Mouse (Mus musculus) gastrocnemius, adult 18-20 months (tissue): ENCODE data around the gene Ptpn21. TPM values are rescaled to one million over a fixed set of nuclear protein-coding genes. Genes with fewer than 3 reads are reported as not detected.

Source experiments
- DNase-seq: peaks from one replicate; pipeline ENCODE4 v3.0.0; 2021; ENCODE audit warnings: low spot score
- total RNA-seq, 2 experiments: library from RNA; stranded (reverse); gene quantifications; 2 replicates each; pipeline ENCODE4 v1.2.3; 2021

Gene Ptpn21
- total RNA-seq, 2 experiments from 2014 or later: 31.8 to 44.3 TPM

DNA sequence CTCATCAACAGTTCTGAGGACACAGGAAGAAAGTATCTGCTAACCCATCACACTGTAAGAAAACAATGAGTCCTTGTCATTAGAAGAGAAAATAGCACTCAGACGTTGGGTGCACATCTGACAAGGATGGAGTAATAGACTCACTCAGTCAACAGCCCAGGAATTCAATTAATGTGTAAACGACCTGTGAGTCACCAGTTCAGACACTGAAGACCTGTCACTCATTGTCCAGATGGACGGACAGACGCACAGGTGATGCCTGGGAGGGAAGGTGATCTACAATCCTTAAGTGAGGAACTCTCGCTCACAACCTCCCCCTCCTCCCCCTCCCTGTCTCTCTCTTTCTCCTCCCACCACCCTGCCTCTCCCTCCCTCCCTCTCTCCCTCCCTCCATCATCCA is 12.2 kb downstream of the Ptpn21 start:
- no peak for DNase-seq

DNA sequence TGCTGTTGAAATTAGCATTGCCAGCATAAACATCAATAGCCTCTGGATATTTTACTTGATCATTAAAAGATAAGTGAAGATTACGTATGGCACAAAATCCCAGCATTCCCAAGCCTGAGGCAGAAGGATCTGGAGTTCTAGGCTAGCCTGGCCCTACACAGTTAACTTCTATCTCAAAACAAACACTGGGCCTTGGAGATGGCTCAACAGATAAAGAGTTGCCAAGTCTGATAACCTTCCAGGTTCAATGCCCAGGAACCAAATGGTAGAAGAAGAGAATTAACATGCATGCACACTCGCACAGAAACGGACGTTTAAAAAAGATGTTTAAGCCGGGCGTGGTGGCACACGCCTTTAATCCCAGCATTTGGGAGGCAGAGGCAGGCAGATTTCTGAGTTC is 13.0 kb downstream of the Ptpn21 start:
- no peak for DNase-seq

DNA sequence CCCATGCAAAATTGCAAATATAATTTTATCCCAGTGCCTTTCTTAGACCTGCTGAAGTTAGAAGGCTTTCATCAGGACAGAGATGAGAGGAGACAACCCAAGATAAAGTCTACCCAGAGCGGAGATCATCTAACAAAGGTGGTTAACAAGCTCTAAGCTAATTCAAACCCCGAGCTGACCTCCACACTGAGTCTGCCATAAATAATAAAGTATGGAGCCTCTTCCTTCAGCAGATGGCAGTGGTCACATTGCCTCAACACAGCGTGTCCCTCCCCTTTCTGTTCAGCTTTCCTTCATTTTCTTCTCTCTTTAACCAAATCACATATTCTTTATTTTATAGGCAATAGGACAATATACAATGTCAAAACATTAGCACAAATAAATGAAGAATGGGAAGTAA is 16.2 kb downstream of the Ptpn21 start:
- no peak for DNase-seq

DNA sequence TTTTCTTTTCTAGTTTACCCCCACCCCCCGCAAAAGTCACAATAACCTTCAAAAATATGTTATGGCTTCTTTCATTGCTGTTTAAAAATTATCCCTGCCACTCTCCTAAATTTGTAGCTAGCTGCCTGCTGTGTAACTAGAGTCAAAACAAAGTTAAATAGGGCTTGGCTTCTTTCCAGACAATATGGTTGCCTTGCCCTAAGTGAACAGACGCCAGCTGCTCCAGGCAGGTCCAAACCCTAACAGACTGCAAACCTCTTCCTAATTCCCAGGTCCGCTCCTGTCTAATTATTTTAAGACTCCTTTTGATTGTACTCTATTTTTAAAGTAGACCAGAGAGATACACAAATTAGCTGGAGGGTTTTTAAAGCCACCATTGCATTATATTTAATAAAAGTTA is 16.6 kb downstream of the Ptpn21 start:
- peak; percentile 40 for DNase-seq

DNA sequence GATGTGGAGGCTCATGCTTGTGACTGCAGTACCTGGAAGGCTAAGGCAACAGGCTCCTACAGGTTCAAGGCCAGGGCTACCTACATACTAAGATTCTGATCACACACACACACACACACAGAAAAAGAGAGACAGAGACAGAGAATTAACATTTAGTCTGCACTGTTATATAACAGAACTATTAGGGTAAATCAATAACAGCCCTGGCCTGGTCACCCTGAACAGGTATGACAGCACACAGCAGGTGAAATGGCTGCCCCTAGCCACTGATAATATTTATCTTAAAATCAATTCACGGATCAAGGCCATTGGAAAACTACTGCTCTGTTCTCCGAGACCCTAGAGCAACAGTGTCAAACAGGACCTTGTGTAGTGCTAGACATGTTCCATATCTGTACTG is 21.1 kb downstream of the Ptpn21 start:
- no peak for DNase-seq

DNA sequence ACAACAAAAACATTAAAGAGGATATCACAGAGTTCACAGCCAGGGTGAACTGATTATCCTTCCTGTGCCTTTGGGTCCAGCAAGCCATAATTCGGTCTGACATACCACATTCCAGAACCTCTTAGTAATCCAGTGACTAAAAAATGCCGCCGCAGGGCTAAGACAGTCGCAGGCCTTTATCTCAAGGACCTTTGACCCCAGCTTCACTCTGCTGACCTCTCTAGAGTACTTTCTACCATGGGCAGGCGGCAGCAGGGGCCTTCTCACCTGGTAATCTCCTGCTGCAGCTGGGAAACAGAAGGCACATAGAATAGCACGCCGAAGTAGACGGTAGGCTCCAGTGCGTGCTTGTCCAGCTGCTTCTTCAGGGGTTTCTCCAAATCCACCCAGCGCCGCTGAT is 22.4 kb downstream of the Ptpn21 start:
- DNase-seq: no peak

DNA sequence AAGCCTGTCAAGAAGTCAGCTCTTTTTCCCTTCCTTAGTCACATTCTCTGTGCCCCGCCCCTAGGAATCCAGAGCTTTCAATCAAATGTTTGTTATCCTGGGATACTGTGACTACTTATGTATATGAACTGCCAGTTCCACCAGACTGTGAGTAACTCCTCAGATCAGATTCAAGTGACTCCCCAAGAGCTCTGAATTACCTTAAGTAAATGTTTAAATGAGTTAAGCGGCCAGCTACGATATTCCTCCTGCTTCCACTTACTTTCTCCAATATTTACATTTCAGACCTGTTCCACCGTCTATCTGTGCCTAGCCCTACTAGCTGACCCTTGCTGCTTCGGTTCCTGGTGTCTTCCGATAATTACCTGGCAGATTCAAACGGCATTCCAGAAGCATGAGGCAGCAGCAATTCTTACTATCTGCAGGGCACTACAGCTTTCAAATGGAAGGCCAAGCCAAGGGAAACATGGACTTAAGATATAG is 23.5 kb downstream of the Ptpn21 start:
- no peak for DNase-seq

DNA sequence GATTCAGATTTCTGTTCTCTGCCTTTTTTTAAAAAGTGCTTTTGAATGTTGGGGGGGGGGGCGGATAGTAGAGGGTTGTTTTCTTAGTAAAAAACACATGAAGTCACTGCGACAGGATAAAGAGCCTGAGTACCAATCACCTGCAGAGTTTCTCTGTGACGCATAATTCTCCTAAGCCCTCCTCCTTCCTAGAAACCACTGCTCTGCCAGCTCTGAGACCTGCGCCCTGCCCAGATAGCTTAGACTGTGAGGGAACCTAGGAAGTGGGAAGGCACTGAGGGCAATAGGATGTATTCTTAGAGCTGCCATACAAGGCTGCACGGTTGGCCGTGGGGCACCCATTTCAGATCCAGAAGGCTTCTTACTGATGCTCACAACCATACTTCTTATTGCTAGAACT is 24.4 kb downstream of the Ptpn21 start:
- DNase-seq: no peak

DNA sequence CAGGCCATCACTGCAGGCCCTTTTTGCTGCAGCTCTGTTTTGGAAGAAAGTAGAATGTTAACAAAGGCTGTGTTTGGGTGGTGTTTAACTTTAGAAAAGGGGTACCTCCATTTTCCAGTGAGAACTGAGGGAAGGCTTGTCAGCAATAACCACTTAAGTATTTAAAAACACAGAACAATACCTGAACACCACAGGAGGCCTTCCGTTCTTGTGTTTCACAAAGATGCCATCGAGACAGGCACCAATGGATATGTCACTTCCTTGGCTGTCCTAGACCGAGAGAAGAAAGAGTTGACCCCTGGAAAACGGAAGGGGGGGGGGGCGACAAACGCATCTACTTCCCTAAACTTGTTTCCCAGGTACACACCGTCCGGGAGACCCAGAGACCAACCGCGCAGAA is 33.2 kb downstream of the Ptpn21 start:
- DNase-seq: no peak

DNA sequence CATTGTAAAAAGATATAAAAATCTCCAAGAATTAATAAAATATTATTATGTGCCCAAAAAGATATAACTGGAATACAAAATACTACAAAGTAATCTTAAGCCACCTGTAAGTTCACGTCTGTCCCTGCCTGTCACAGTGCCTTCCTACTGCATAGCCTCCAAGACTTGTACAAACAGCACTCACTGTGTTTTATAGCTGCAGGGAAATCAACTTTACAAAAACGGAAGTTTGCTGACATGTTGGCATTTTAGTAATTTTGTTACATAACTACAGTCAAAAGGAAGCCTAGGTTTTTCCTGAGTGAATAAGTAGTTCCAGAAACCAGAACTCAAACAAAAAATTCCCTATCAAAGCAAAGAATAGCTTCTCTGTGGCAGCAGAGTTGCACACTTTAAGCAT is 33.7 kb downstream of the Ptpn21 start:
- no peak for DNase-seq

DNA sequence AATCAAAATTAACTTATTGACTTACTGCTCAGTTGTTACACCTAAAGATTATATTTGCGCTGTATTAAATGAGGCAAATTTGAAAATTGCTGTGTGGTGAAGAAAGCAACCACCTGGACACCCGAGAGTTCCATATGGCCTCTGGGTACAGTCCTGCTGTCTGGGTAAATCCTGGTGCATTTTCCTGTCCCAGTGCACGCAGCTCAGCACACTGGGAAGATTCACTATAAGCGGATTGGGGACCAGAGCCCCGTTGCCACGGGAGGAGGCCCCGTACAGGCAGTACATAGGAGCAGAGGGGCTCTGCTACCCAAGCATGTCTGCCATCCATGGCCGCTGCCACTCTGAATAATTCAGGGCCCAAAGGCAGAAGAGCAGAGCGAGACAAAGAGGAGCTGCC is 35.6 kb downstream of the Ptpn21 start:
- DNase-seq: no peak

DNA sequence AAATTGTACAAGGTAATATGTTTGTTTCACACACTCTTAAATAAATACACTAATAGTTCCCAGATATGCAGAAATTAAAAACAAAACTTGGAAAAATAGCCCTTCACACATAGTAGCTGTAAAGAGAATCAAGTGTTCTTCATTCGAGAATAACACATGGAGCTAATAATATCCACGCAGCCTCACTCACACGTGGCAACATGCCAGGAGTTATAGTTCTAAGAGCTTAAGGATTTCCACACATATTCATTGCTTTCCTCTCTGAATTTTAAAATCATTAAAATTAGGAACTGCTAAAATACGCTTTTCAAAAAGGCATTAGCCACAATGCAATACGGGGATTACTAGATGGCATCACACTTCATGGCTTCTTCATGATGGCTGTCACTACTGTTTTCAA is 40.0 kb downstream of the Ptpn21 start:
- DNase-seq: no peak

DNA sequence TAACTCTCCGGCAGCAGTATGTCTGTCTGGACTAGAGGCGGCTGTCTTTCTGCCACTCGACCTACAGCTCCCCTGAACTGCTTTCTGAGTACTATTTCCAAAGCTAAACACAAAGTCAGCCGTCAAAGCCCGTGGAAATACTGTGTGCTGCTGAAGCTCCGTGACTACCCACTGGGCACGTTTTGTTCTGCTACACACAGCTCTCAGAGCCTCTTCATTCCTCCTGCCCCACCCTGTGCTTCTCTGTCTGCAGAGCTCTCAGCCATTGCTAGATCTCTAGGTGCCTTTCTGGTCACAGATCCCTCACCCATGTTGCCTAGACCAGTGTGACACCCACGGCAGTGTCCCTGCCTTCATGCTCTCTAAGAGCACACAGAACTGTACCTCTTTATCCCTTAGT is 47.0 kb downstream of the Ptpn21 start:
- DNase-seq: no peak

DNA sequence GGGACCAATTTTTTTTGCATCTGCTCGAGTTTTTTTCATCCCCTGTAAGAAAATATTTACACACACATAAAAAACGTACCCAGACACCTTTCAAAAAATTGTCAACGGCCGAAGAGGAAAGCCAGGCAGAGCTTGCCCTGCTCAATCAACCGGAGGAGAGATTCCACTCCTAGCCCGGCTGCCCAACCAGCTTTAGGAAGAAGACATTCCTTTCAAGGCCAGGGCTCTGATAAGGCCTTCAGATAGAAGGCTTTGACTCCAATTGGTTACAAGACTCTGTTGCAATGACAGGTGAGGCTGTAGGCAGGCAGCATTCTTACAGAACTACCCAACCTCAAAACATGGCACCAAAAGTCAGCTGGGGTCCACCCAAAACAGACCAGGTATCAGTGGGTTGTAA is 53.6 kb downstream of the Ptpn21 start:
- DNase-seq: no peak

DNA sequence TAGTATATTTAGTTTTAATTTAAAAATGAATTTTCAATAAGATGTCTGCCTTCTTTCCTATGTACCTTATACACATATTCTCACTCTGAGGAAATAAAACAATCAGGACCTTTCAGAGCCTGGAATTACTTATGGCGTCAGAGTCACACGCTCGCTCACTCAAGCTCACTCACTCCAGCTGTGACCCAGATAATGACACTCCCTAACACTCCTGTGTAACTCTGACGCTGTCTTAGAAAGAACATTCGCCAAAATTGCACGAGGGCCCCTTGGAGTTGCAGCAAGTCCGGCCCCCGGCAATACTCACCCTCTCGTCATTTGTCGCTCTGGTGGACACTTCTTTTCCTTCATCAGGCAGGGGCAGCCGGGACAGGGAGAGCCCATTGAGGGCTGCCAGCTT is 54.0 kb downstream of the Ptpn21 start:
- no peak for DNase-seq

DNA sequence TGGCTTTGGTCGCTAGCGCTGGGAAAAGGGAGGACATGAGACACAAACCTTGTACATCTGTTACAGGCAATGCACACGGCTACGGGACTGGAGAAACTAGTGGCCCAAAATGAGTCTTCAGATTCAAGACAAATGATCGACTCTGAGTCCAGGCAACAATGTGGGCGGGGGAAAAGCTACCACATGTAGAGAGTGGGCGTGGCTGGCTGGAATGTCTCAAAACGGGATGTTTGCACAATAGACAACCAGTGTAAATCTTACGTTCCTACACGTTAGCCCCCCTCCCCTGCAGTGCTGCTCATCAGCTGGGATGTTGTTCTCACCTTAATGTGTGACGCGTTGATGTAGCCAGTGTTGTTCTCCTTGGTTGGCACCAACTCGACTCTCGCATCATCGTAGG is 55.0 kb downstream of the Ptpn21 start:
- no peak for DNase-seq

DNA sequence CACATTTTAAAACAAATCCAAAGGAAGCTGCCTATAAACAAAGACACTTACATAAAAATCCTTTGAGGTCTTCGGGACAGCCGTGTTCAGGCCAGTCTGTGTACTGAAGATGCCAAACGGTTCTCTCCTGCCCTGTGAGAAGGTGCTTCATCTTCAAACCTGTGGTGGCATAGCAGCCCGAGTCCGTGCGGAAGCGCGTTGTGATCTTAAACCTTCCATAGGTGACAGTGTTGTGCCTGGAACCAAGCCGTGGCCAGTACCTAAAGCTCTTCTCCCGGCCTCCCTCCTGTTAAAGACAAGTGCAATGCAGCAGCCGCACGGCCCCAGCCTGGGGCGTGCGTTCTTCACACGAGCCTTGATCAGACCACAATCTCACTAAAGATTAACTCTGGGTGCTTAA is 57.3 kb downstream of the Ptpn21 start:
- no peak for DNase-seq

DNA sequence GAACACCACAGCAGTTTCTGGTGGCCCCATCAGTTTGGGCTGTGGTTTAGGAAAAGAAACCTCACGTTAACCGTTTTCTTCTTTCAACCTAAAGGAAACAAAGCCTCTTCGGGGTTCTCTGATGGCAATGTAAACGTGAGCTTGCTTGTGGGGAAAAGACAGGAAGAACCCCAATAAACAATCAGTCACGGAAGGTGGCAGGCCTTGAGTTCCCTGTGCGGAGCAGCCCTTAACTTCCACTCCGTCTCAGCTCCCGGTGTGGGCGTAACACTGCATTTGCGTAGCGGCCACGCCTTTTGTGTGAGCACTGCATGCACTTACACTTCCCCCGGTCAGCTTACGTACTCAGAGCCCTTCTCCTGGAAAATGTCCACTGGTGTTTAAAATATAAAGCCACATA is 59.9 kb downstream of the Ptpn21 start:
- no peak for DNase-seq

DNA sequence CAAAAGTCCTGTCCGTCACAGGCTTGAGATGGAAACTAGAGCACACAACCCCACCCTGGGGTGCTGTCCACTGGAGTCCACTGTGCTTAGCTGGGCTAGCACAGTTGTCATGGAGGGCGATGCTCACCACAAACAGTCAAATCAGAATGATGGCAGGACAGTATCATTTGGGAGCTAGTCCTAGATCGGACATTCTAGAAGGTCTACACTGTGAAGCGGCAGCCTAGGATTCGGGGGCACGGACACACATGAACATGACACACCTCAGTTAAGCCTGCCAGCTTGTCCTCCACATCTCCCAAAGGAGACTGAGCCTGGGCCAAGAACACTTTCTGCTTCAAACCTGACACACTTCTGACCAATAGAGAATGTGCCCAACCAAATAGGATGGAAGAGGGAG is 60.3 kb downstream of the Ptpn21 start:
- no peak for DNase-seq

DNA sequence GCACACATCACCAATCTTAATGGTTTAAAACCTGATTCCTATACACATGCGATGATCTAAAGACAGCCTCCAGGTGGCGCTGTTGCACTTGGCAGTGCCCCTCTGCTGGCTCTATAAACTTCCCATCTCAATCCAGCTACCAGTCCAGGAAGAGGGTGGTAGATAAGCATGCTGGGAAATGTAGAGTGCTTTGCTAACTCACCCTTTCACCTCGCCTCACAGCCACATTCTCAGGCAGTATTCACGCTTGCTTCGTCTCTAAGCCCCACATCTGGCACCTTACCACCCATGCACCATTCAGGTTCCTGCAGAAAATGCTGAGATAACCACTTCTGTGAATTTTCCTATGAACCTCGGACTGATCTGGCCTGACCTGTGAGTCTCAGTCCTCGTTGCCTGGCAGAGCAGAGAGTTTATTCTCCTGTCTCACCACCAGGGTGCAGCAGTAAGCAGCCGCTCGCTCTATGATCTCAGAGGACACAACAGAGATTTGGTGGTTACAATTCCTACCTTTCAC is 62.5 kb downstream of the Ptpn21 start:
- DNase-seq: peak; percentile 76

DNA sequence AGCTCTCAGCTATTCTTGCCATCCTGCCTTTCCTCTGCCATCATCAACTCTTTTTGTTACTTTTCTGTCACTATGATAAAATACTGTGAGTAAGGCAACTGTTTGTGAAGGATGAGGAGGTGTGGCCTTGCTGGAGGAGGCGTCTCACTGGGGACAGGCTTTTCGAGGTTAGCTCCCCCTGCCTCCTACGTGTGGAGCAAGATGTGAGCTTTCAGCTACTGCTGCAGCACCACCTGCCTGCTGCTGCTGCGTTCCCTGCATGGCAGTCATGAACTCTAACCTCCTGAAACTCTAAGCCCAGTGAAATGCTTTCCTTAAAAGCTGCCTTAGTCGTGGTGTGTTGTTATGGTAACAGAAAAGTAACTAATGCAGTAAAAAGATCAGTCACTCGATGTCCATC is 63.3 kb downstream of the Ptpn21 start:
- DNase-seq: no peak

DNA sequence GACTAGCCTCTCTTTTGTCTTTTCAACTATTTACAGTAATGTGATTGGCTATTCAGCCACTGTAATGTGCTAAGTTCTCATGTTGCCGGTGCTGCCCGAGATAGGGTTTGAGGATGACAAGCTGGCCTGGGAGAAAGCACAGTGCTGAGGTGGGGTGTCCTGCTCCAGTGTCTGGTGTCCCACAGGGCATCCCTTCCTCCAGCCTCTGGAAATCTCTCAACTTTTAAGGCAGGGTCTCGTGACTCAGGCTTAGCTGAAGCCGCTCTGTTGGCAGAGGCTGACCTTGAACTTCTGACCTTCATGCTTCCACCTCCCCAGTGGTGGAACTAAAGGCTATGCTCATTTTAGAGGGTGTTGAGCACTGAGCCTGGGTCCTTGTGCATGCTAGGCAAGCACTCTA is 66.8 kb downstream of the Ptpn21 start:
- no peak for DNase-seq

DNA sequence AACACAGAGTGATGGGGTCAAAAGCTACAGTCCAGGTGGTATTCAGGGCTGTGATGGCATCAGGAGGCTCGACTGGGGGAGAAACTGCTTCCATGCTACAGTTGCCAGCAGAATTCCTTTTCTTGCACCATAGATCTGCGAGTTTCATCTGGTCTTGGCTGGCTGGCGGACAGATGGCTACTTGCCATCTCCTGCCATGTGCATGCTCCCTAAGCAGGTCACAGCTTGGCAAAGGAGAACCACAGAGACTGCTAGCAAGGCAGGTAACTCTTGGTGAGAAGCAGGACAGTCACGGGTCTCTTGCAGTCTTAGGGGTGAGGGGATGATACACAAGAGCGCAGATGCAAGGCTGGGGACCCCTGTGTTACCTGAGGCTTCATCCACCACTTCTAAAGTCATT is 67.3 kb downstream of the Ptpn21 start:
- no peak for DNase-seq

DNA sequence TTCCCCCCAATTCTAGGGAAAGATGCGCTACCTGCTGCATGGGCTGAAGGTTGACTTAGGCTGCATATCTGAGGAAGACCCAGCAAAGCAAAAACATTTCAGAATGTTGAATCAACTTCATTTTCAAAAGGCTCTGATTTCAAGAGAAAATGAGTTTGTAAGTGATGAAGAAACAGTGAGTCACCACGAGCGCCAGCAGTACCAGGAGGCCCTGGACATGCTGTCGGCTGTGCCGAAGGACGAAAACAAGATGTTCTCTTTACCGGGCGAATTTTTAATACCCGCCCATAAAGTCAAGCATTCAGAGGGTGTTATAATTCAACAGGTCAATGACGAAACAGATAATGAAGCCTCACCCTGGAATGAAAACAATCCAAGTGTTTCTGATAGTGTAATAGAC is 68.1 kb downstream of the Ptpn21 start:
- no peak for DNase-seq
